Comparison of ENCODE assay signal across 11 mouse cellular contexts in the genomic region with DNA sequence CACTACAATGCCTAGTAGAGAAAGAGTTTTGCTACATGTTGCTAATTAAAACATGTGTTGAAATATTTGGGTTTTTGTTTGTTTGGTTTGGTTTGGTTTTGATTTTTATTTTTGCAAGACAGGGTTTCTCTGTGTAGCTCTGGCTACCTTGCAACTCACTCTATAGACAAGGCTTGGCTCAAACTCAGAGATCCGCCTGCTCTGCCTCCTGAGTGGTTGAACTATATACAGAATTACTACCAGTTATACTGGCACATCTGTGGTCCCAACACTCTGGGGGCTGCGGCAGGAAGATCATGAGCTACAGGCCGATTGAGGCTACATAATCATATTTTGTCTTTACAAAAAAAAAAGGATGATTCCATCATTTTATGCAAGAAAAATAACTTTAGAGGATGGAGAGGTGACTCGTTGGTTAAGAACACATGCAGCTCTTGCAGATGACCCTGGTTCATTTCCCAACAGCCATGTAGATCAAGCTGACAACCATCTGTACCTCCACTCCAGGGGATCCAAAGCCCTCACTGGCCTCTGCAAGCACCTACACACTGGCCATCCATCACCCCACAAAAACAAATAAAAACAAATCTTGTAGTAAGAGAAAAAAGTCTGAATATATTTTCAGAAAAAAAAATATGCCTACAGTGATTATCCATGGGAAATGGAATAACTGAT. TPM values are rescaled to one million over a fixed set of nuclear protein-coding genes. Genes with fewer than 3 reads are reported as not detected.
DNase-seq lines count a peak whose midpoint lies in the region.
"Had no signal": no experiment of that assay in that cellular context is flagged by ENCODE, and none has a peak within 500 bp of the region (broad histone marks: within the 10 kb centered on the region; RNA-seq: fewer than 3 reads in every experiment).

No protein-coding gene starts in this region.

- intact Hi-C loops in left cerebral cortex, postnatal 4 days (cut with DNase I) = no loop called here

- DNase-seq in left cerebral cortex, postnatal 4 days = peak; percentile 40
- no peak for DNase-seq in left cerebral cortex, adult 8-10 months (ENCODE audit: low spot score in 2 of 2)
- peak; percentile 48 for DNase-seq in cerebellum, adult 8-10 months
- DNase-seq in cerebellum, postnatal 14 days = peak; percentile 46 to 83
- DNase-seq in kidney, adult 11 months = no peak
- DNase-seq in thymus, adult 18-20 months = no peak
- DNase-seq in gastrocnemius, adult 8-10 months (ENCODE audit: low spot score in 2 of 2) = no peak
- DNase-seq: adrenal gland, postnatal 10 days; gastrocnemius, postnatal 14 days; kidney, adult 2 months had no signal

RNA-seq across cellular contexts. Expression of a gene that starts 53.6 kb away (rescaled TPM):
- 10 to 100 TPM; 25.9 to 26.0 TPM for total RNA-seq in left cerebral cortex, postnatal 4 days (2021)
- 100 to 1,000 TPM in 1 of 4 experiments, 10 to 100 TPM in 3; 73.6 to 104 (median 81.8) TPM for total RNA-seq in left cerebral cortex, adult 8-10 months (2022)
- under 1 TPM in 2 of 4 experiments, not detected in 2; 0.05 to 0.10 TPM for total RNA-seq in gastrocnemius, adult 8-10 months (2022)
- total RNA-seq: gastrocnemius, postnatal 14 days; MEL had no signal

Comparison
In these comparisons a context has a peak if more than half of its experiments do, and no peak if none do; other contexts are left out.
1. DNase-seq: peak in left cerebral cortex, postnatal 4 days (single experiment), cerebellum, adult 8-10 months (single experiment) and cerebellum, postnatal 14 days (2 of 2); none in left cerebral cortex, adult 8-10 months (0 of 2), kidney, adult 11 months (single experiment), thymus, adult 18-20 months (0 of 2) and gastrocnemius, adult 8-10 months (0 of 2).
2. RNA of a gene that starts 53.6 kb away (total RNA-seq): 73.6 to 104 TPM in left cerebral cortex, adult 8-10 months and 25.9 to 26.0 TPM in left cerebral cortex, postnatal 4 days; 0.05 to 0.10 TPM in gastrocnemius, adult 8-10 months; every median in the first group is over 10 times any median in the second.